Mouse (Mus musculus) cerebellum, postnatal 10 days (tissue): ENCODE measurements around the gene Gm9125.
"Not testable (repeated sequence)": the region's sequence is repeated elsewhere in the genome, so short reads cannot be mapped to it uniquely, and the experiment has no call there.

Experiments
- DNase-seq, 2 experiments: peaks; one replicate each; pipeline ENCODE4 v3.0.0; 2021; ENCODE audit warnings: mixed read lengths in 2 of 2

Gene Gm9125

GRCm38 (mm10) chr3:94054785-94055184, at the start of gene Gm9125:
Gene Gm9125 (minus strand): TSS chr3:94054885.
- not testable (repeated sequence) for DNase-seq

GRCm38 (mm10) chr3:94072544-94072943, 17.9 kb upstream of the Gm9125 start, which contains the start of gene Gm10697:
Gene Gm10697 (minus strand): TSS chr3:94072644.
- not testable (repeated sequence) for DNase-seq

- not testable (repeated sequence) for DNase-seq
Measured at GRCm38 (mm10) chr3:94049566-94050121, 5.0 kb downstream of the Gm9125 start.

GRCm38 (mm10) chr3:94038241-94038640, 16.4 kb downstream of the Gm9125 start:
- DNase-seq, result not testable (repeated sequence)

GRCm38 (mm10) chr3:94034400-94034799, 20.3 kb downstream of the Gm9125 start:
- not testable (repeated sequence) for DNase-seq
